Mouse (Mus musculus) forebrain, embryonic 16.5 days (tissue): Measurements from ENCODE around the gene Kif18a. TPM values are rescaled to one million over a fixed set of nuclear protein-coding genes. Genes with fewer than 3 reads are reported as not detected.
A peak's percentile ranks its signal among the peaks of the same experiment; 100 is the strongest.

Experiments
- ATAC-seq: fragments of 200-750 bp; cut with Nextera tagmentation; 2 replicates; pipeline ENCODE4 v1.8.0; 2017; ENCODE audit warnings: mild to moderate bottlenecking, moderate library complexity
- H3K27ac ChIP-seq: fragments of 300-500 bp; sonication (generic); 2 replicates; pipeline ENCODE4 v1.5.1; 2014; ENCODE audit warnings: low read length, control low read depth
- H3K27me3 ChIP-seq: fragments of 300-500 bp; sonication (generic); replicated peaks from 2 replicates; pipeline ENCODE4 v1.6.1; 2014; ENCODE audit warnings: low read length; ENCODE audit not compliant: control insufficient read depth, insufficient read depth
- H3K36me3 ChIP-seq: fragments of 300-500 bp; sonication (generic); 2 replicates; pipeline ENCODE4 v1.6.1; 2014; ENCODE audit not compliant: control insufficient read depth, insufficient read depth
- H3K4me1 ChIP-seq: fragments of 300-500 bp; sonication (generic); replicated peaks from 2 replicates; pipeline ENCODE4 v1.6.1; 2014; ENCODE audit warnings: low read length; ENCODE audit not compliant: control insufficient read depth, insufficient read depth
- H3K4me2 ChIP-seq: fragments of 300-500 bp; sonication (generic); 2 replicates; pipeline ENCODE4 v1.6.1; 2014; ENCODE audit warnings: mild to moderate bottlenecking, low read length, control low read depth
- H3K4me3 ChIP-seq: fragments of 300-500 bp; sonication (generic); replicated peaks from 2 replicates; pipeline ENCODE4 v1.5.1; 2014; ENCODE audit warnings: mild to moderate bottlenecking, low read length, control low read depth
- H3K9ac ChIP-seq: fragments of 300-500 bp; sonication (generic); replicated peaks from 2 replicates; pipeline ENCODE4 v1.6.1; 2014; ENCODE audit warnings: low read depth, low read length, control low read depth
- H3K9me3 ChIP-seq: fragments of 300-500 bp; sonication (generic); 2 replicates; pipeline ENCODE4 v1.6.1; 2016; ENCODE audit warnings: low read length; ENCODE audit not compliant: control insufficient read depth
- WGBS: fragments of 180-500 bp; shearing (Covaris S2); extraction: QIAGEN DNeasy Blood & Tissue Kit; methylation state at CpG from one replicate; pipeline ENCODE4 v1.1.7; 2014; 5-methylcytosine and 5-hydroxymethylcytosine counted together
- polyA plus RNA-seq: library from polyadenylated mRNA; unstranded; fragments of >200 nt; fragmentation: Nextera tagmentation; extraction: Ambion mirVana; gene quantifications from 2 replicates; pipeline ENCODE4 v1.2.1, GENCODE M21; 2015

The Kif18a gene
- polyA plus RNA-seq, 1 experiment from 2014 or later: 11.6 TPM

DNA sequence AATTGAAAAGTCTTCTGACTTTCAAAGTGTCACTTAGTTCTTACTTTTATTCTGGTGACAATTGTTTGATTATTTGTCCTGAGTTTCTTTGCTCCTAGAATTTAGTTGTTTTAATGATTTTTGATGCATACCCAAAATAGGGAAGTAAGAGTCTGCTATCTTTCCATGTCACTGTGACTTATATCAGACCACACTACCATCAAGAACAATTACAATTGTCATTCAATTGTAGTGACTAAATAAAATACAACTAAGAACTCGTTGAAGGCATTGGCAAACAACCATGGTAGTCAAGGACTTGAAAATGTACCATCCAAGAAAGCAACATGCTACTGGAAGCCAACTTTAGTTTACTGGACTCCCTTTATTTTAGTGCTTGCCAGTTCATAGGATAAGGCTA is 55.2 kb downstream of the Kif18a start:
- Histone ChIP-seq H3K27me3 (no peaks in the 10 kb centered on the region), H3K4me2 (no peak overlapping the region), H3K27ac (no peak overlapping the region), H3K36me3 (0 out of 2 replicates have a peak, but pooled peaks cover 2% of the 10 kb centered on the region), H3K4me1 (no peaks in the 10 kb centered on the region), H3K4me3 (no peak overlapping the region), H3K9me3 (no peaks in the 10 kb centered on the region), H3K9ac (no peak overlapping the region)
- no peak for ATAC-seq
- WGBS: 87% methylated on average over 1 of the region's 1 CpGs

DNA sequence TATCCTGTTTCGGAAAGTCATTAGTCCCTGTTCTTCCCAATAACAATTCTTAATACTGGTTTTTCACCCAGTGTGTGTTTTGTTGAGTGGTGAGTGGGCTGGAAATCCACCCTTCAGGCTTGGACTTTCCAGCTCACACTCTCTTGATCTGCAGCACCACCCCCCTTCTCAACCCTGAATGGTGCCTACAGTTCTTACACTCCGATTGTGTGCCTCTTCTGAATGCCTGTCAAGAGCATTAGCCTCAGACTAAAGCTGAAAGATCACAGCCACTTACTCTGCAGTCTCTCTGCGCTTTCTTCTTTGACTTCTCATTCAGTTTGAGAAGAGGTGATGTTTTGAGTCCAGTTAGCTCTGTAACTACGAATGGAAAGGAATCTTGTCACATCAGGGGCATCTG is 64.8 kb downstream of the Kif18a start:
- no peak for ATAC-seq
- Histone ChIP-seq H3K36me3 (no peaks in the 10 kb centered on the region), H3K4me2 (no peak overlapping the region), H3K9ac (no peak overlapping the region), H3K9me3 (no peaks in the 10 kb centered on the region), H3K4me3 (no peak overlapping the region), H3K27me3 (no peaks in the 10 kb centered on the region), H3K4me1 (no peaks in the 10 kb centered on the region), H3K27ac (no peak overlapping the region)
- 43% methylated on average over 4 of the region's 4 CpGs for WGBS

- WGBS: 88% methylated on average over 4 of the region's 4 CpGs
- ATAC-seq: no peak
These were observed 68.2 kb downstream of the Kif18a start for GRCm38 (mm10) chr2:109348742-109349141.

GRCm38 (mm10) chr2:109358456-109359141 is 78.1 kb downstream of the Kif18a start:
- Histone ChIP-seq H3K27me3 (no peaks in the 10 kb centered on the region), H3K4me2 (no peak overlapping the region), H3K4me1 (no peaks in the 10 kb centered on the region), H3K4me3 (no peak overlapping the region), H3K9ac (no peak overlapping the region), H3K9me3 (no peaks in the 10 kb centered on the region), H3K36me3 (no peaks in the 10 kb centered on the region), H3K27ac (no peak overlapping the region)
- ATAC-seq: no peak
- WGBS: 88% methylated on average over 3 of the region's 3 CpGs

More at GRCm38 (mm10) chr2:109348742-109349141, 68.2 kb downstream of the Kif18a start:
- no peaks in the 10 kb centered on the region for H3K9me3 ChIP-seq
- no peaks in the 10 kb centered on the region for H3K4me1 ChIP-seq
- no peaks in the 10 kb centered on the region for H3K36me3 ChIP-seq
- H3K27ac ChIP-seq: no peak overlapping the region
- no peak overlapping the region for H3K4me3 ChIP-seq
- no peak overlapping the region for H3K9ac ChIP-seq
- H3K4me2 ChIP-seq: no peak overlapping the region
- H3K27me3 ChIP-seq: no peaks in the 10 kb centered on the region

- H3K27me3 ChIP-seq: no peaks in the 10 kb centered on the region
- H3K4me3 ChIP-seq: no peak overlapping the region
- ATAC-seq: no peak
- H3K27ac ChIP-seq: no peak overlapping the region
- 87% methylated on average over 1 of the region's 1 CpGs for WGBS
- H3K9me3 ChIP-seq: no peaks in the 10 kb centered on the region
- H3K9ac ChIP-seq: no peak overlapping the region
- H3K4me1 ChIP-seq: no peaks in the 10 kb centered on the region
- no peaks in the 10 kb centered on the region for H3K36me3 ChIP-seq
- no peak overlapping the region for H3K4me2 ChIP-seq
These were observed 85.4 kb downstream of the Kif18a start for GRCm38 (mm10) chr2:109365962-109366361.

GRCm38 (mm10) chr2:109374881-109375280 is 94.3 kb downstream of the Kif18a start:
- Histone ChIP-seq H3K27ac (no peak overlapping the region), H3K36me3 (no peaks in the 10 kb centered on the region), H3K4me2 (no peak overlapping the region), H3K27me3 (no peaks in the 10 kb centered on the region), H3K9ac (no peak overlapping the region), H3K4me3 (no peak overlapping the region), H3K4me1 (no peaks in the 10 kb centered on the region), H3K9me3 (no peaks in the 10 kb centered on the region)
- WGBS: 43% methylated on average over 2 of the region's 2 CpGs
- no peak for ATAC-seq

- Histone ChIP-seq H3K9ac (no peak overlapping the region), H3K27me3 (no peaks in the 10 kb centered on the region), H3K4me2 (no peak overlapping the region), H3K27ac (no peak overlapping the region), H3K4me1 (no peaks in the 10 kb centered on the region), H3K36me3 (no peaks in the 10 kb centered on the region), H3K4me3 (no peak overlapping the region), H3K9me3 (no peaks in the 10 kb centered on the region)
- no peak for ATAC-seq
- WGBS: 53% methylated on average over 1 of the region's 1 CpGs
These were observed 103.5 kb downstream of the Kif18a start for GRCm38 (mm10) chr2:109384019-109384418.

DNA sequence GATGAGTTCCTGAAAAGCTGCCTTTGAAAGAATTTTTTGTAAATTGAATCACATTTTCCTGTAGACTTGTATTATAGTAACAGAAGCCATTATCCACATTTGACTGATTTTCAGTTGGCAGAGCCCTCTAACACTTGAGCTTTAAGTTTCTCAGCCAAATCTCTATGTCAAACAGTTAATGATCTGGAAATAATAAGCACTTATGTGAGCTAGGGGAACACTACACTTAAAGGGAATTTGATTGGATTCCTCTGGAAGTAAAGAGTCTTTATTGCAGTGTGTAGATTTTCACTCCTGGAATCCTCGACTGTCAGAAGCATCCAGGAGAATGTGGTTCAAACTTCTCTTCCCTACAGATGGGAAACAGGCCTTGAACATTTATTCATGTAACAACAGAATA is 105.7 kb downstream of the Kif18a start:
- Histone ChIP-seq H3K4me1 (no peaks in the 10 kb centered on the region), H3K9ac (no peak overlapping the region), H3K9me3 (no peaks in the 10 kb centered on the region), H3K4me2 (no peak overlapping the region), H3K27ac (no peak overlapping the region), H3K36me3 (no peaks in the 10 kb centered on the region), H3K4me3 (no peak overlapping the region), H3K27me3 (no peaks in the 10 kb centered on the region)
- peak; percentile 32; the same call in 1 of the 2 replicates for ATAC-seq
- 11% methylated on average over 1 of the region's 1 CpGs for WGBS

DNA sequence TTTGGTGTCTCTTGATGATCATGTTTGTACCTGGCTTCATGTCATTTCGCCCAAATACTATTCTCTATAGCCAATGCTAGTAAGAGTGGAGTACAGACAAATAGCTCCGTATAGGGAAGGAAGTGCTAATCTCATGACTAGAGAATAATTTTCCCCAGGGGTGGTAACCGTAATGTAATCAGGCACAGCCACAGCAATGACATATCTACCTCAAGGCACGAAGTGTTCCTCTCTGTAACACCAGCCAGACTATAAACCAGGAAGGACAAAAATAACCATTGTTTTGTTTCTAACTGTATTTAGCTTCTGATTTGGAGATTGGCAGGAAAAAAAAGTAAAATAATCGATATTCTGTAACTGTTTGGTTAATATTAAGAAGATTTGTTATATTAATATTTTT is 108.2 kb downstream of the Kif18a start:
- ATAC-seq: no peak
- H3K9me3 ChIP-seq: no peaks in the 10 kb centered on the region

GRCm38 (mm10) chr2:109389977-109390376 is 109.4 kb downstream of the Kif18a start:
- Histone ChIP-seq H3K4me1 (no peaks in the 10 kb centered on the region), H3K9ac (no peak overlapping the region), H3K27me3 (no peaks in the 10 kb centered on the region), H3K4me2 (no peak overlapping the region), H3K27ac (no peak overlapping the region), H3K36me3 (no peaks in the 10 kb centered on the region), H3K4me3 (no peak overlapping the region), H3K9me3 (no peaks in the 10 kb centered on the region)
- ATAC-seq: peak; percentile 91
- WGBS: 16% methylated on average over 1 of the region's 1 CpGs

More for the DNA sequence above, 108.2 kb downstream of the Kif18a start:
- no peaks in the 10 kb centered on the region for H3K27me3 ChIP-seq
- no peak overlapping the region for H3K4me3 ChIP-seq
- H3K4me1 ChIP-seq: no peaks in the 10 kb centered on the region
- H3K27ac ChIP-seq: no peak overlapping the region
- H3K36me3 ChIP-seq: no peaks in the 10 kb centered on the region
- WGBS: 85% methylated on average over 5 of the region's 5 CpGs
- H3K9ac ChIP-seq: no peak overlapping the region
- H3K4me2 ChIP-seq: no peak overlapping the region
